Mouse (Mus musculus) testis, adult 2 months (tissue): Measurements from ENCODE around the gene Trpv6.

Source experiments
- CTCF ChIP-seq: fragments of 200-500 bp; IDR thresholded peaks from 2 replicates; pipeline ENCODE4 v1.5.1; 2012; ENCODE audit warnings: low read depth, mild to moderate bottlenecking, inconsistent platforms, low read length, moderate library complexity; ENCODE audit not compliant: control insufficient read depth, insufficient read depth, insufficient replicate concordance
- POLR2A ChIP-seq: fragments of 200-500 bp; IDR thresholded peaks from 2 replicates; pipeline ENCODE4 v1.6.1; 2012; ENCODE audit warnings: low read depth, mild to moderate bottlenecking, inconsistent platforms, low read length, moderate library complexity; ENCODE audit not compliant: control insufficient read depth

DNA sequence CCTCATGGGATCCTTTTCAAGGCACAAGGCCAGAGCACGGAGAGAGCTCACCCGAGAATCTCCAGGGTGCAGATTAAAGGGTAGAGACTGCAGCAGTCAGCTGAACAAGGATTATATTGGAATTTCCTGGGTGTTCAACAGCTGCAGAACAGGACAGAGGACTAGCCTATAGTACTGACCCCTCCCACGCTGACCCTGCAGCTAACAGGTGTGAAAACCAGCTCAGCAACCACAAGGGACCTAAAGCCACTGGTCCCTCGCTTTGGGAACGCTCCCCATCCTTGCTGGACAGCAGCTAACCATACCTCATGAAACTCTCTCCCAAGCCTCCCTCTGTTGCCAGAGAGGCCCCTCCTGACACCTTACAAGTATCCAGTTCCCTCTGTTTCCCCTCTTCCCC lies 28.6 kb downstream of the Trpv6 start:
- no peak for TF ChIP-seq POLR2A
- TF ChIP-seq CTCF, result no peak
